Mouse (Mus musculus): ENCODE measurements around the gene Itln1. TPM values are rescaled to one million over a fixed set of nuclear protein-coding genes. Genes with fewer than 3 reads are reported as not detected.

Itln1 gene
- total RNA-seq, 1 experiment from 2014 or later: not detected

GRCm38 (mm10) chr1:171534557-171534956 lies 537 bp downstream of the Itln1 start:
- ATAC-seq (replicated peaks in 1 of 2; ENCODE audit: insufficient read depth in 1 of 2, low FRiP score in 2 of 2, low TSS enrichment in 1 of 2, low read depth in 1 of 2, poor library complexity in 2 of 2, severe bottlenecking in 2 of 2): no peak

GRCm38 (mm10) chr1:171532830-171533229 lies 2.3 kb downstream of the Itln1 start:
- no peak for ATAC-seq (replicated peaks in 1 of 2; ENCODE audit: insufficient read depth in 1 of 2, low FRiP score in 2 of 2, low TSS enrichment in 1 of 2, low read depth in 1 of 2, poor library complexity in 2 of 2, severe bottlenecking in 2 of 2)

GRCm38 (mm10) chr1:171531367-171531766 lies 3.7 kb downstream of the Itln1 start:
- no peak for ATAC-seq (replicated peaks in 1 of 2; ENCODE audit: insufficient read depth in 1 of 2, low FRiP score in 2 of 2, low TSS enrichment in 1 of 2, low read depth in 1 of 2, poor library complexity in 2 of 2, severe bottlenecking in 2 of 2)

- ATAC-seq (replicated peaks in 1 of 2; ENCODE audit: insufficient read depth in 1 of 2, low FRiP score in 2 of 2, low TSS enrichment in 1 of 2, low read depth in 1 of 2, poor library complexity in 2 of 2, severe bottlenecking in 2 of 2): no peak
Measured at GRCm38 (mm10) chr1:171515557-171515956, 19.5 kb downstream of the Itln1 start.

- ATAC-seq (replicated peaks in 1 of 2; ENCODE audit: insufficient read depth in 1 of 2, low FRiP score in 2 of 2, low TSS enrichment in 1 of 2, low read depth in 1 of 2, poor library complexity in 2 of 2, severe bottlenecking in 2 of 2): peak; percentile 46 to 69; a peak in 3 of 4 replicates
Measured at GRCm38 (mm10) chr1:171515039-171515438, 20.1 kb downstream of the Itln1 start.

- no peak for ATAC-seq (replicated peaks in 1 of 2; ENCODE audit: insufficient read depth in 1 of 2, low FRiP score in 2 of 2, low TSS enrichment in 1 of 2, low read depth in 1 of 2, poor library complexity in 2 of 2, severe bottlenecking in 2 of 2)
Measured at GRCm38 (mm10) chr1:171513760-171514159, 21.3 kb downstream of the Itln1 start.

GRCm38 (mm10) chr1:171513234-171513633 lies 21.9 kb downstream of the Itln1 start:
- ATAC-seq (replicated peaks in 1 of 2; ENCODE audit: insufficient read depth in 1 of 2, low FRiP score in 2 of 2, low TSS enrichment in 1 of 2, low read depth in 1 of 2, poor library complexity in 2 of 2, severe bottlenecking in 2 of 2): no peak

- no peak for ATAC-seq (replicated peaks in 1 of 2; ENCODE audit: insufficient read depth in 1 of 2, low FRiP score in 2 of 2, low TSS enrichment in 1 of 2, low read depth in 1 of 2, poor library complexity in 2 of 2, severe bottlenecking in 2 of 2)
Measured at GRCm38 (mm10) chr1:171504586-171504985, 30.5 kb downstream of the Itln1 start.

- peak; percentile 12 to 30; a peak in 3 of 4 replicates for ATAC-seq (replicated peaks in 1 of 2; ENCODE audit: insufficient read depth in 1 of 2, low FRiP score in 2 of 2, low TSS enrichment in 1 of 2, low read depth in 1 of 2, poor library complexity in 2 of 2, severe bottlenecking in 2 of 2)
Measured at GRCm38 (mm10) chr1:171503592-171504291, 31.4 kb downstream of the Itln1 start.

GRCm38 (mm10) chr1:171503250-171503591 lies 31.9 kb downstream of the Itln1 start, which contains the start of gene Alyref2:
TSS of gene Alyref2 (plus strand) at chr1:171503478.
- peak; percentile 74 to 77 for ATAC-seq (replicated peaks in 1 of 2; ENCODE audit: insufficient read depth in 1 of 2, low FRiP score in 2 of 2, low TSS enrichment in 1 of 2, low read depth in 1 of 2, poor library complexity in 2 of 2, severe bottlenecking in 2 of 2)

- ATAC-seq (replicated peaks in 1 of 2; ENCODE audit: insufficient read depth in 1 of 2, low FRiP score in 2 of 2, low TSS enrichment in 1 of 2, low read depth in 1 of 2, poor library complexity in 2 of 2, severe bottlenecking in 2 of 2): peak; percentile 54 to 66
Measured at GRCm38 (mm10) chr1:171502388-171503249, 32.5 kb downstream of the Itln1 start.

- no peak for ATAC-seq (replicated peaks in 1 of 2; ENCODE audit: insufficient read depth in 1 of 2, low FRiP score in 2 of 2, low TSS enrichment in 1 of 2, low read depth in 1 of 2, poor library complexity in 2 of 2, severe bottlenecking in 2 of 2)
Measured at GRCm38 (mm10) chr1:171501636-171502080, 33.4 kb downstream of the Itln1 start.

GRCm38 (mm10) chr1:171501016-171501610 lies 34.0 kb downstream of the Itln1 start:
- no peak for ATAC-seq (replicated peaks in 1 of 2; ENCODE audit: insufficient read depth in 1 of 2, low FRiP score in 2 of 2, low TSS enrichment in 1 of 2, low read depth in 1 of 2, poor library complexity in 2 of 2, severe bottlenecking in 2 of 2)

GRCm38 (mm10) chr1:171499856-171500255 lies 35.2 kb downstream of the Itln1 start:
- no peak for ATAC-seq (replicated peaks in 1 of 2; ENCODE audit: insufficient read depth in 1 of 2, low FRiP score in 2 of 2, low TSS enrichment in 1 of 2, low read depth in 1 of 2, poor library complexity in 2 of 2, severe bottlenecking in 2 of 2)

- no peak for ATAC-seq (replicated peaks in 1 of 2; ENCODE audit: insufficient read depth in 1 of 2, low FRiP score in 2 of 2, low TSS enrichment in 1 of 2, low read depth in 1 of 2, poor library complexity in 2 of 2, severe bottlenecking in 2 of 2)
Measured at GRCm38 (mm10) chr1:171495371-171495770, 39.7 kb downstream of the Itln1 start.

GRCm38 (mm10) chr1:171494241-171494640 lies 40.9 kb downstream of the Itln1 start:
- no peak for ATAC-seq (replicated peaks in 1 of 2; ENCODE audit: insufficient read depth in 1 of 2, low FRiP score in 2 of 2, low TSS enrichment in 1 of 2, low read depth in 1 of 2, poor library complexity in 2 of 2, severe bottlenecking in 2 of 2)

- peak; percentile 60 to 65 for ATAC-seq (replicated peaks in 1 of 2; ENCODE audit: insufficient read depth in 1 of 2, low FRiP score in 2 of 2, low TSS enrichment in 1 of 2, low read depth in 1 of 2, poor library complexity in 2 of 2, severe bottlenecking in 2 of 2)
Measured at GRCm38 (mm10) chr1:171478968-171479367, 56.1 kb downstream of the Itln1 start.
